8 mouse cellular contexts compared by ENCODE assay signal in genomic region chr8:111338370-111339208, GRCm38 (mm10). TPM values are rescaled to one million over a fixed set of nuclear protein-coding genes. Genes with fewer than 3 reads are reported as not detected.
DNase-seq lines count a peak whose midpoint lies in the region; ATAC-seq and TF ChIP-seq lines count a peak whose summit lies in the region.

No protein-coding gene starts in this region.

- no peaks in the 10 kb centered on the region for H3K36me3 ChIP-seq in lung, embryonic 16.5 days (ENCODE audit: control insufficient read depth, insufficient read depth, low read length)
- no peaks in the 10 kb centered on the region for H3K36me3 ChIP-seq in stomach, postnatal 0 days (ENCODE audit: control insufficient read depth, insufficient read depth, low read length)

- no peaks in the 10 kb centered on the region for H3K9me3 ChIP-seq in lung, embryonic 16.5 days (ENCODE audit: control insufficient read depth, low read length)
- no peaks in the 10 kb centered on the region for H3K9me3 ChIP-seq in stomach, postnatal 0 days (ENCODE audit: control insufficient read depth, low read length)

- peak; percentile 49 for DNase-seq in adrenal gland, adult 2 months
- no peak for DNase-seq in adrenal gland, postnatal 25 days
- DNase-seq in CD4-positive helper T cell, adult 2 months (ENCODE audit: low read depth, low spot score) = peak; percentile 42
- DNase-seq in stomach, postnatal 0 days (ENCODE audit: low spot score) = no peak
- DNase-seq in left cerebral cortex, postnatal 36 days (ENCODE audit: low spot score in 2 of 2) = no peak
- no peak for DNase-seq in frontal cortex, adult 2 months (ENCODE audit: extremely low spot score in 1 of 2, low spot score in 1 of 2)

- intact Hi-C loops in left cerebral cortex, postnatal 36 days (cut with DNase I) = no loop called here

- H3K4me3 ChIP-seq in lung, embryonic 16.5 days (ENCODE audit: low read length) = peak overlapping the region; percentile 63
- H3K4me3 ChIP-seq in stomach, postnatal 0 days (ENCODE audit: low read depth, low read length) = peak overlapping the region; percentile 54

- peaks cover 4% of the 10 kb centered on the region; the same call in 1 of the 2 replicates for H3K4me1 ChIP-seq in lung, embryonic 16.5 days (replicated peaks; ENCODE audit: control insufficient read depth, insufficient read depth, low read length)
- no peaks in the 10 kb centered on the region for H3K4me1 ChIP-seq in stomach, postnatal 0 days (replicated peaks; ENCODE audit: control insufficient read depth, insufficient read depth)

- H3K4me2 ChIP-seq in lung, embryonic 16.5 days (ENCODE audit: low read depth, low read length) = peak overlapping the region; percentile 94
- H3K4me2 ChIP-seq in stomach, postnatal 0 days (replicated peaks; ENCODE audit: low read depth) = peak overlapping the region; percentile 82

- WGBS in lung, embryonic 16.5 days = 34% methylated on average over 12 of the region's 12 CpGs
- WGBS in stomach, postnatal 0 days = 37% methylated on average over 12 of the region's 12 CpGs

- H3K27ac ChIP-seq in lung, embryonic 16.5 days (ENCODE audit: low read length) = peak overlapping the region; percentile 53; the same call in 1 of the 2 replicates
- no peak overlapping the region for H3K27ac ChIP-seq in stomach, postnatal 0 days (replicated peaks)

- TF ChIP-seq EP300 in stomach, postnatal 0 days (optimal IDR thresholded peaks at IDR 0.05) = no peak

- no peaks in the 10 kb centered on the region for H3K27me3 ChIP-seq in lung, embryonic 16.5 days (ENCODE audit: control insufficient read depth, insufficient read depth, low read depth, low read length)
- no peaks in the 10 kb centered on the region for H3K27me3 ChIP-seq in stomach, postnatal 0 days (ENCODE audit: control insufficient read depth, insufficient read depth, low read length)

- ATAC-seq in granulocyte monocyte progenitor cell, adult 5-6 weeks (replicated peaks; ENCODE audit: poor library complexity, severe bottlenecking) = peak; percentile 57
- ATAC-seq in lung, embryonic 16.5 days (ENCODE audit: low read depth) = no peak
- ATAC-seq in stomach, postnatal 0 days (ENCODE audit: low FRiP score, low TSS enrichment) = no peak

- H3K9ac ChIP-seq in lung, embryonic 16.5 days (ENCODE audit: low read length) = no peak overlapping the region; the same call in 1 of the 2 replicates
- H3K9ac ChIP-seq in stomach, postnatal 0 days (ENCODE audit: low read length) = no peak overlapping the region; the same call in 1 of the 2 replicates

- TF ChIP-seq CTCF in stomach, postnatal 0 days (IDR thresholded peaks at IDR 0.05; ENCODE audit: low read depth) = no peak

RNA-seq across cellular contexts. Expression of gene Mlkl, which starts 0.6 kb away (rescaled TPM):
- 10 to 100 TPM in 1 of 2 experiments, 1 to 10 TPM in 1; 8.4 to 25.0 TPM for total RNA-seq in adrenal gland, adult 2 months (2021)
- 1.1 and 2.0 TPM in 2 replicates for polyA plus RNA-seq in adrenal gland, adult 2 months (2012; rRNA removed)
- 20.7 and 27.5 TPM in 2 replicates for total RNA-seq in adrenal gland, postnatal 25 days (2021)
- 69.6 and 84.6 TPM in 2 replicates for total RNA-seq in granulocyte monocyte progenitor cell, adult 5-6 weeks (2014; fragmentation: Nextera tagmentation)
- total RNA-seq in granulocyte monocyte progenitor cell, adult 5-6 weeks (2017) = 79.5 and 106 TPM in 2 replicates
- polyA plus RNA-seq in lung, embryonic 16.5 days (2015; fragmentation: Nextera tagmentation; extraction: Ambion mirVana) = 5.9 and 6.5 TPM in 2 replicates
- 4.4 and 4.8 TPM in 2 replicates for polyA plus RNA-seq in stomach, postnatal 0 days (2015; fragmentation: Nextera tagmentation; extraction: Ambion mirVana)
- under 1 TPM; 0.20 to 0.23 TPM for total RNA-seq in left cerebral cortex, postnatal 36 days (2021)
- 0.44 and 0.70 TPM in 2 replicates for polyA plus RNA-seq in frontal cortex, adult 2 months (2012; rRNA removed)

RNA-seq across cellular contexts. Expression of gene Rfwd3, which starts 38.6 kb away (rescaled TPM):
- 10 to 100 TPM; 50.1 to 54.4 TPM for total RNA-seq in adrenal gland, adult 2 months (2021)
- 11.6 and 13.6 TPM in 2 replicates for polyA plus RNA-seq in adrenal gland, adult 2 months (2012; rRNA removed)
- 67.2 and 88.7 TPM in 2 replicates for total RNA-seq in adrenal gland, postnatal 25 days (2021)
- 73.8 and 74.6 TPM in 2 replicates for total RNA-seq in granulocyte monocyte progenitor cell, adult 5-6 weeks (2014; fragmentation: Nextera tagmentation)
- total RNA-seq in granulocyte monocyte progenitor cell, adult 5-6 weeks (2017) = 72.6 and 77.3 TPM in 2 replicates
- 63.8 and 65.7 TPM in 2 replicates for polyA plus RNA-seq in lung, embryonic 16.5 days (2015; fragmentation: Nextera tagmentation; extraction: Ambion mirVana)
- polyA plus RNA-seq in stomach, postnatal 0 days (2015; fragmentation: Nextera tagmentation; extraction: Ambion mirVana) = 12.0 and 12.5 TPM in 2 replicates
- 10 to 100 TPM; 20.2 to 20.5 TPM for total RNA-seq in left cerebral cortex, postnatal 36 days (2021)
- 14.8 and 15.1 TPM in 2 replicates for polyA plus RNA-seq in frontal cortex, adult 2 months (2012; rRNA removed)

RNA-seq across cellular contexts. Expression of gene Fa2h, which starts 55.0 kb away (rescaled TPM):
- 1 to 10 TPM in 1 of 2 experiments, under 1 TPM in 1; 0.21 to 4.7 TPM for total RNA-seq in adrenal gland, adult 2 months (2021)
- 19.0 and 37.5 TPM in 2 replicates for polyA plus RNA-seq in adrenal gland, adult 2 months (2012; rRNA removed)
- total RNA-seq in adrenal gland, postnatal 25 days (2021) = 5.6 and 7.4 TPM in 2 replicates
- total RNA-seq in granulocyte monocyte progenitor cell, adult 5-6 weeks (2014; fragmentation: Nextera tagmentation) = not detected in 2 replicates
- not detected in 2 replicates for total RNA-seq in granulocyte monocyte progenitor cell, adult 5-6 weeks (2017)
- polyA plus RNA-seq in lung, embryonic 16.5 days (2015; fragmentation: Nextera tagmentation; extraction: Ambion mirVana) = 0.11 and 0.13 TPM in 2 replicates
- polyA plus RNA-seq in stomach, postnatal 0 days (2015; fragmentation: Nextera tagmentation; extraction: Ambion mirVana) = 24.7 and 34.2 TPM in 2 replicates
- total RNA-seq in left cerebral cortex, postnatal 36 days (2021) = 10 to 100 TPM; 20.4 to 31.0 TPM
- polyA plus RNA-seq in frontal cortex, adult 2 months (2012; rRNA removed) = 25.6 and 28.7 TPM in 2 replicates

Comparison
In these comparisons a context has a peak if more than half of its experiments do, and no peak if none do; other contexts are left out.
1. DNase-seq: peak in adrenal gland, adult 2 months (single experiment) and CD4-positive helper T cell, adult 2 months (single experiment); none in adrenal gland, postnatal 25 days (single experiment), stomach, postnatal 0 days (single experiment), left cerebral cortex, postnatal 36 days (0 of 2) and frontal cortex, adult 2 months (0 of 2).
2. RNA of gene Mlkl, which starts 0.6 kb away (total RNA-seq): 69.6 to 106 TPM in granulocyte monocyte progenitor cell, adult 5-6 weeks, 8.4 to 25.0 TPM in adrenal gland, adult 2 months and 20.7 to 27.5 TPM in adrenal gland, postnatal 25 days; 0.20 to 0.23 TPM in left cerebral cortex, postnatal 36 days; every median in the first group is over 4 times any median in the second.